Mouse (Mus musculus) spleen, adult 12 weeks (tissue): ENCODE results near the gene Tmem115.
A peak's percentile ranks its signal among the peaks of the same experiment; 100 is the strongest.

ENCODE experiments used
- DNase-seq: peaks from one replicate; pipeline ENCODE4 v3.0.0; 2022; ENCODE audit warnings: low spot score

The Tmem115 gene

DNA sequence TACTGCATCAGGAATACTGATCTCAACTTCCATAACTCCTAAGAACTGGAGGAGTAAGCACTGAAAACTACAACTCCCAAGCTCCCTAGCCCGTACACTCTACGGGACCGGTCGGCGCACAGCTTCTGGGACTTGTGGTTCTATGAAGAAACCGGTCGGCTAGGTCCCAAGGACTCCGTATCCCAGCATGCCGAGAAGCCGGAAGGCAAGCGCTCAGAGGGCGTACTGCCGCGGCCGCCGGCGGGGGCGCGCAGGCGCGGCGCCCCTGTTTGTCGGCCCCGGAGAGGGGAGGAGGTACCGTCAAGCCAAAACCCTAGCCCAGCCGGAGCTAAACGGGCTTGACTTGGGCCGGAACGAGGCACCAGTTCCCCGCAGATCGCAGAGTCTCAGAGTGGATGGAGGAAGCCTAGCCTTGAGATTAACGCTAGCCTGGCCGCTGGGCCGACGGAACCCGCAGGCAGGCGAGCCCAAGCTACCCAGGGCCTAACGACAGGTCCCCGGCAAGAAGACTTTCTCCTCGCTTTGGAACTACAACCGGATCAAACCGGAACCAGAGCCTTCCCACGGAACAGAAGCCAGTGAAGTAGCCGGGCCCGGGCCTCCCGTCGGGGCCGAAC is at the start of gene Tmem115:
Gene Tmem115 (plus strand): TSS at position 155 of the 617 bp plus-strand sequence.
- peak; percentile 78 for DNase-seq

DNA sequence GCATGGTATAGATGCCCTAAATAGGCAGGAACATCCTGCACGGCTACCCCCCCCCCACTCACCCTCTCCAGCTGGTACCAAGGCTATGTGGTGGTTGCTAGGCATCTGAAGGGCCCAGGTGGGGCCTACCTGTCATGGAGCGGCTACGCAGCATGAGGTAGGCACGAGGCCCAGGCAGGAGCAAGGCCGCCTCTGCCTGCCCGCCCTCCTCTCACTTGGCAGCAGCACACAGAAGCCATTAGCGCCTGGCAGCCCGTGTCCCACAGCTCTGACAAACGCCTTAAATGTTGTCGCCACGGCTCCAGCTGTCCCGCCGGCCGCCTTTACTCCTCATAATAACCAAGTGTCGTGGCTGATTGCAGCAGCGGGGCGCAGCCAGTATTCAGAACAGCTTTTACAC is 49.4 kb upstream of the Tmem115 start:
- no peak for DNase-seq

DNA sequence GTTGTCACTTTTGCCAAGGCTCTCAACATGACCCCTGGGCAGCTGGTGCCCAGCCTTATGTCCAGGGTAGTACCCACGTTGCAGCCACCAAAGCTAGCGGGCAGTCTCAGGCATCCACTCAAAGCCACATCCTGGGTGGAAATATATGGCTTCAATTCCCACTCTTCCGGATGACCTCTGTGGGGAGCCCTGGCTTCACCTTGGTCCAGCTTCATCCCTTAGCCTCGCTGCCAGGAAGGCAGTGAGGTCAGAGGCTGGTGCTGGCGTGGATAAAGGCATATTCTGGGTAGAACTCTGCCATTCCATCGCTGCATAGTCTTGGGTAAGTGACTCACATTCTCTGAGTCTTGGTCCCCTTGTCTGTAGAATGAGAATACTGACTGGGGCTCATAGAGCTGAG is 49.0 kb upstream of the Tmem115 start:
- DNase-seq = no peak

DNA sequence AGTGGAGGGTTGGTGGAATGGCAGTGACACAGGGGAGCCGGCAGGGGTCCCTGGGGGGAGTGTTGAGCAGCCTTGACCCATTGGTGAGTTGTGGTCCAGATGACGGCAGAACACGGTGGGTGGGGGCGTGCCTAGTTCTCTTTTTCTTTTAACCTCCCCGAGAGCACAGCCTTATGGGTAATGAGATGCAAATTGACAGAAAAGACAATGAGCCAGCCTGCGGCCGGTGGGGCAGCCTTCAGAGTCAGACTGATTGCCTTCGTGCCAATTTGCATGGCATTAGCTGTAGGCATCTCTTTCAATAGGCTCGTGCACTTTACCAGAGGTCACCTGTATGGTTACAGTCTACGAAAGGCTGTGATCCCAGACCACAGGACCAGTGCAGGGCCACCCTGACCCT is 47.7 kb upstream of the Tmem115 start:
- no peak for DNase-seq

DNA sequence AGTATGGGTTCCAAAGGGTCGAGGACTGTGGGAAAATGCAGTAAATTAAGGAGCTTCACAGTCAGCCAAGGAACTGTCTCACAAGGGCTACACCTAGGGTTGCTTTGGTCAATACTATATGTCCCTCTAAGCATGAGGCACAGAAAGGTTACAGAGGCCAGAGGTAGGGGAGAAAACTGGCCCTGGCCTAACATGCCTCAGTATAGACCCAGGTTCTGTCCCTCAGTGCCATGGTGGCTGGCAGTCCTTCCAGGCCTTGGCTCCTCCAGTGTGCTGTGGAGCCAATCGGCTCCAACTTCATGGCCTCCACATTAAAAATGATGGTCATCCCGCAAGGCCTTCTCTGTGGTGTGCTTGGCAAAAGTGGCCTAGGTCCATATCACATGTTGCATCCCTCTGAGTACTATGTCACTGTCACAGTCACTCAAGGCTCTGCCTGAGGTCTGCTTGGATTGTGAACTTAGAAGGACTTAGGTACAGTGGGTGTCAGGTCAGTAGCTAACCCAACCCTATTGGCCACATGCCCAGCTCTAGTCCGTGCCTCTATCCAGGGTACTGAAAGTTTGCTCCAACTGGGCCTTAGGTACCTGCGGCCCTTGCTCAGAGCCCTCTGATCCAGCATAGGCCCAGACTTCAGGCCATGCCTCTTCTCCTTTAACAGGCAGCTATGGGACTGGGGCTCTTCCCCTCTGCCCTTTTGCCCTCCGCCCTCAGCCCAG is 47.1 kb upstream of the Tmem115 start:
- DNase-seq = no peak

DNA sequence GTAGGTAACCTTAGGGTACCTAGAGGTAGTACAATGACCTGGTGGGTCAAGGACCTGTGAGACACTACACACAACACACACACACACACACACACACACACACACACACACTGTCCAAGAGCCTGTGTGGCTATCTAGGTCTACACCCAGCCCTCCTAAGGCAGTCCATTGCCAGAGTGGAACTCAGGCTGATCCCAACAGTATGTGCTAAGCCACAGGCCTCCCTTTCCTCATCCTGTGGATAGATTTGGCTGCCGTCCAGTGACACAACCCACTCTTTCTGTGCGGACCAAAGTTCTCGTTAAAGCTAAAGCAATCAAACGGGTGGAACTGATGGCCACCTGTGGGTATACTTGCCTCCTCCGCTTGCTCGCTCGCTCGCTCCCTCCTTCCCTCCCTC is 43.6 kb upstream of the Tmem115 start:
- DNase-seq = no peak

DNA sequence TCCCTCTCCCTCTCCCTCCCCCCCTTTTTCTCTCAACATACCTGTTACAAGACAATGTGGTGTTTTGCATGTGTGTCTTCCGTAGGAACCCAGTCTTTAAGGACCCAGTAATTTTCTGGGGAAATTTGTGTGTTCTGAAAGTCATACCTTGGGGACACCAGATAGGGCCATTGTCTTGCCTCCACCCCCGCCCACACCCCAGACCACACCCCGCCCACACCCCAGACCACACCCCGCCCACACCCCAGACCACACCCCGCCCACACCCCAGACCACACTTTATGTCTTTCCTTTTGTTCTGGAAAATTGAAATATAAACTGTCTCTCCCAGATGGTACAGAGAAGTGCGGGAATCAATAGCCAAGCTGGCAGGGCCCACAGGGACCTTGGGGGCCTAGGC is 43.1 kb upstream of the Tmem115 start:
- DNase-seq = no peak

DNA sequence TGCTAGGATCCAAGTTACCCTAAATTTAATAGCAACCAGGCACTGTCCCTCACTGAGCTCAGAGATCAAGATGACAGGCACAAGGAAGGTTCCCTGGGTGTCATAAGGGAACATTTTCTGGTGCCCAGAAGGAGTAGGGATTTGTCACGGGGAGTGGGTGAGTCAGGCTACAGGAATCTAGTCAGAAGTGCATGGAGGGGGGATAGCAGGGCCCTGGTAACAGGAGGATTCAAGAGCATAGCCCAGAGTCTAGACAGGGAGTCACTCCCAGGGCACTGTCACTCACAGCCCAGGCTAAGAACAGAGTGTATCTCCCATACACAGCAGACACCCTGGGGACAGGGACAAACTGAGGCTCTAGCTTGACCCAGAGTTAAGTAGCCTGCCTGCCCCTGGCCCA is 40.2 kb upstream of the Tmem115 start:
- DNase-seq = no peak

DNA sequence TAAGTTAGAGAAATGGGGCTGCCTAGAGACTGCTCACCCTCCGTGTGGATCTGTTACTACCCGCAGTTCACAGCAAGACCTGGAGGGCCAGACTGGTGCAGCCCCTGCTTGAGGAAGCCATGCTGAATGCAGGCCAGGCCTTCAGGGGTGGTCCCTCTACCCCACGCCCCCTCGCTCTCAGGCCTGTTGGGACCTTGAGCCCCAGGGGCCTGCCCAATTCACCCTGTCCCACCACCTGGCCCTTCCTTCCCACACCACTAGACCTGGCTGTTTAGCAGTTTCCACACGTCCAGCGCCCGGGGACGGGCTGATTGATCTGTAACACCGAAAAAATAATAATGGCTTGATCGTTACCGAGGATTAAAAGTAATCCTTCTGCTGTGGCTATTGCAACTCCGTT is 39.5 kb upstream of the Tmem115 start:
- DNase-seq = no peak

DNA sequence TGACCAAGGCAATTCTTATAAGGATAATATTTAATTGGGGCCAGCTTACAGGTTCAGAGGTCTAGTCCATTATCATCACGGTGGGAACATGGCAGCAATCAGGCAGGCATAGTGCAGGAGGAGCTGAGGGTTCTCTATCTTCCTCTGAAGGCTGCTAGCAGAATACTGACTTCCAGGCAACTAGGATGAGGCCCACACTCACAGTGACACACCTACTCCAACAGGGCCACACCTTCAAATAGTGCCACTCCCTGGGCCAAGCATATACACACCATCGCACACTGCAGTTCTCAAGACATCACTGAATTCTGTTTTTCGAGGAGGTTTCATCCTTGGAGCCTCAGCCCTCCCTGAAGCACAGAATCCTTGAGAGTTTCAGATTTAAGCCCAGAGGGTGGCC is 37.4 kb upstream of the Tmem115 start:
- no peak for DNase-seq

DNA sequence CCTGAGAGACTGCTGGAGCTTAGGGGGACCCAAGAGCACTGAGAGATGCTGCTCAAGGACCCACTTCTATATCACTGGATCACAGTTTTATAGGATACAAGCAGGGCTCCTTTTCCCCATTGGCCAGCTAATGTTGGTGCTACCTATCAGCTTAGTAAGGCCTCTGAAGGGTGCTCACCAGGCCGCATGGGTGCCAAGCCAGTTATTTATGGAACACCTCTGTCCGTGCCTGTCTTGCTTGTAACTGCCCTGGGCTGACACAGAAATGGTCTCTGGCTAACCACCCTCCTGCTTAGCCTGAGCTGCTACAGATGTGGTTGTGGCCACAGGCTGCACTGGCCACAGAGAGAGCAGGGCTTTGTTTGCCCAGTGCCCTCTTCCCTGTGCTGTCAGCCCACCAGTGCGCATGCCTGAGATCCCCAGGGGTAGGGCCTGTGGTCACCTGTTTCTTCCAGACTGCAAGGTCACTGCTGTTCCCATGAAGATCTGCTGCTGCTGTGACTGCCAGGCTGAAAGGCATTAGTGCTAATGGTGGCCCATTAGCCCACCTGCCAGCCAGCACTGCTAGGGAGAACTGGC is 32.9 kb upstream of the Tmem115 start:
- no peak for DNase-seq

DNA sequence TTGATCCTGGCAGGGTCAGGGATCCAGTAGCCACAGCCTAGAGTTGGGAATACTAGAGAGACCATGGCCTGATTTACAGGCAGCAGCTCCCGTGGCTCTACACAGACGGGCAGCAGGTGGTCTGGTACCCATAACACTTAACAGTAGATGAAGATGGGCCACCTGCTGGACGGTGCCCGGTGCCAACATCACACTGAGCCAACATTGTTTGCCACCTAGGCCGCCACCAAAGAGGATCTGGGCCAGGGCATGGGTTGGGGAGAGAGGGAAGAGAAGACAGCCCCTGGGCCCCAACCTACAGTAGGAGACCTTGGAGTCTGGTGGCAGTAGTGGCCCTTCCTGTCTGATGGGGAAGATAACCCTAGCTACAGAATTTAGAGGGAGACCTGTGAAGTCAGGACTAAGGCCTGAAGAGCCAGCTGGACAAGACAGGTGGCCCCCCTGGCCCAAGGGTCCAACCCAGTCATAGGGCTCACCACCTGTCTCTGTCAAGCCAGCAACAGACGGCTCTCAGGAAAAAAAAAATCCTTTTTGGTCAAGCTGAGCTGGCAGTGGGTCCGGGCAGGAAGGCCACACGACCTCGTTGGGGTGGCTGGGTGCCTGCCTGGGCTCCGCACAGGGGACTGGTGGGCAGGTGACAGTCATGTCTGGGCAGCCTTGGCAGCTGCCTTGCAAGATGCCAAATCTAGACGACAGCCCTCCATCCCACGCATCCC is 31.5 kb upstream of the Tmem115 start:
- DNase-seq = no peak

DNA sequence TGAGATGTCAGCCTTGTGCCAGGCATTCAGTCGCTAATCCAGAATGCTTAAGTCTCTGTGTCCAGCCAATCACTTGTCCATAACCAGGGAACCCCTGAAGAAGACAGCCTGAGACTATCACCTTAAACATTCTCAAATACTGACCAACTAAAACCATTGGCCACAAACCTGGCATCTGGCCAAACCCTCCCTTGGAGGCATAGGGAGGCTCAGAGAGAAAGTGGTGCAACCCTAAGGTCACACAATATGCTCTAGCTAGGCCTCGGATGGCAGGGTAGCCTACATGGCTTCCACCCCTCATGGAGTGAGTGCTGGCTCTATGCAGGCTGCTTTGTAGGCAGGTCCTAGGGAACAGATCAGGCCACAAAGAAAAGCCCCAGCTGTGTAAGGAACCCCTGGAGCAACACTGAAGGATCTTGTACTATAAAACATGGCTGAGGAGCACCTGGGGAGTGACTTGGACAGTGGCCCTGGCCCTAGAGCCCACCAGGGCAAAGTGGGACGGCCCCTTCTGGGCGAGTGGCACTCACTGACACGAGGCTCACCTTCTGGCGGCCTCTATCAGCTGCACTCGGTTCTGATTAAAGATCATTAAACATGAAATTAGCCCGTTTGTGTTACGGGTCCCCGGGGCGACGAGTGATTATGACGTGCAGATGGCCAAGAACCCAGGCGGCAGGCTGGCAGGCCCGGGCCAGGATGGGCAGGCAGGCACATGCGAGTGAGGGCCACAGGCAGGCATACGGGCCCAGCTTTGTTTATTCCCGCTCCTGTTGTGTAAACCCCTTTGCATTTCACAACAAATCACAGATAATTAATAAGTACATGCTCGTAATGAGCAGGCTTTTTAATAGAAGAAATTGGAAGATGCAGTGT is 28.8 kb upstream of the Tmem115 start:
- DNase-seq = no peak

DNA sequence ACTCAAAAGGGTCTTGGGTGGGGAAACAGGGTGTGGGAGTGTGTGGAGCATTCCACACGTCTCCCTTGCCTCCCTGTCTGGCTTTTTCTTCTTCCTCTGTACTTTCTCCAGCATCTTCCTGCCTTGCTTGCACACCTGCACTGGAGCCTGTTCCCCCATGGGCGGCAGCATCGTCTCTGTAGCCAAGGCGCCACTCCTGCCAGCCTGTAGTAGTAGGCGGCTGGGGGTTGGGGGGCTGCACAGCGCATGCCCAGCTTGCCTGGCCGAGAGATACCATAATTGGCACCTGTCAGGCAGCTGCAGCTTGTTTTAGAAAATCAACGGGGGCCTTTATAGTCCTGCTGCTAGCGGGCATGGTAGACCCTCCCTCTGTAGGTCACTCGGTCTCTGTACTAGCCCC is 25.5 kb upstream of the Tmem115 start:
- no peak for DNase-seq

DNA sequence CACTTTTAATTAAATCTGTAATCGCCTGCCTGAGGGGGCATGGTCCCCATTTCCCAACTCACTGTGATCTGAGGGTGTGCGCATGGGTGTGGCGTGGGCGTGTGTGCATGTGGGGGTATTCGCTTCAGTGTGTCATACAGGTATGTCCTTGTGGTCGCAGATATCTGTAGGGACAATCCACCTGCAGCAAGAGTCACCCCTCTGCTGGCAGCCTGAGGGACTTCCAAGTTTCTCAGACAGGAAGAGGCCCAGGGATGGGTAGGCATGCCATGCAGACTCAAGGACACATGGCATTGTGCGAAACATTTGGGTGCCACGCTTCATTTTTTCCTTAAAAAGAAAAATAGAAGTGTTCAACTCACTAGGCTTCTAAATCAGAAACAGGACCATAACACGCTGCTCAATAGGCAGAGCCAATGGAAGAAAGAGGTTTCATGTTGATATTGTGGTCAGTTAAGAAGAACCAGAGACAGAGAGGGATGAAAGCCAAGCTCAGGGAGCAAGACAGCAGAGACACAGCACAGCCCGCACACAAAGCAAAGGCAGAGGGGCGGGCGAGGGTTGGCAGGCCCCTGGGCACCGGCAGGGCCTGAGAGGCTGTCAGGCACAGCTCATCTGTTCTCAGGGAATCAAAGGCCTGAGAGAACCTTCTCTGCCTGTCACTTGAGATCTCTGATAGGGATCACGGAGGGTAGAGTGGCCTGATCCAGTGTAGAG is 23.2 kb upstream of the Tmem115 start:
- no peak for DNase-seq

DNA sequence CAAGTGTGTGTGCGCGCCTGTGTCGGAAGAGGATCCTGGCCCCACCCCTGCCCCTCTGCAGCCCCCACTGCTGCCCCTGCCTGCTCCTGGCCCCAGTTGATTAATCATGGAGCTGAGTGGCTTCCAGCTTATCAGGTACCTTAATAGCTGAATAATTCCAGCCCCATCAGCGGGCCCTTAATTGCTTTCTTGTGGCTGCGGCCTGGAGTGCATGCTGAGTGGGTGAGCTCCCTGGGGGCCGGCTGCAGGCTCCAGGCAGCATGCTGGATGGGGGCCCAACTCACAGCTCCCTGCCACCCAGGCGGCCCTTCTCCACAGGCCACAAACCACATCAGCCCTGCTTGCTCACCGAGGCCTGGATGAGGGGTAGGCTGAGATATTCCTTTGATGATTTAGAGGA is 22.3 kb upstream of the Tmem115 start:
- DNase-seq = no peak

DNA sequence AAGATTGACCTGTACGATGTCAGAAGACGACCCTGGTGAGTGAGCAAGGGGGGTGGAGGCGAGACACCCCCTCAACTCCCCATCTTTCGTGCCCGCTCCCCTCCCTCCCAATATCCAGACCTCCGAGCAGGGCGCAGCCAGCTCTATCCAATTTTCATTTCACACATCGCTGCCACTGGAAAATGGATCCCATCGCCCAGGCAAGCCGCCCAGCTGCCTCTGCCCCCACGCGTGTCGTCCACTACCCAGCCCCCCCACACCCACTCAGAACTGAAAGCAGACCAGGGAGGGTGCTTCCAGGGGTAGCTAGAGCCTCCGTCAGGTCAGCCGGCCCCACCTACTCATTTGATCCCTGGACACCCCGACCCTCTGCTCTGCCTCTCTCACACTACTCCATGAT is 21.4 kb upstream of the Tmem115 start:
- no peak for DNase-seq

DNA sequence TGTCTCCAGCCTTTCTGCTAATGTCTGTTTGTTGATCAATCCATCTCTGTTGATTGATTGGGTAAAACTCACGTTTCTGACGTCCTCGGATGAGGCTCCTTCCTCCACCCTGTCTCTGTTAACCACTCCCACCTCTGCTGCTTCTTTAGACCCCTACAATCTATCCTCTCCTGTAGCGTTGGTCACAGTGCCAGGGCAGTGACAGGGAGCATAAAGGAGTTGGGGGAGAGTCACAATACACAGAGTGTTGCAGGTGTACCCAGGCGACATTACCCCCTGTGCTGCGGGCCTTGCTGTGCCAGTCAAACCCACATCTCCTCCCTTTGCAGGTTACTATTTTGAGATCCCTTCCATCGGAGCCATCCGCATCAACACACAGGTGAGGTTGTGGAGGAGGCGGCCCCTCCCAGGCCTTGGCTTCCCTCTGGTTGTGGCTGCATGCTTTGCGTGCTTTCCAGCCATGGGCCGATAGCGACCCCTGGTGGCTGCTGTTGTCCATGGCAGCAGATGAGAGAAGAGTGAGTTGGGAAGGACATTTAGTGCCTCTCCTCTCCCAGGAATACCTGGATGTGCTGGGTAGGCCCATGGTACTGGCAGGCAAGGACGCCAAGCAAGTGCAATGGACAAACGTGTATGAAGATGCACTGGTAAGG is 19.3 kb upstream of the Tmem115 start:
- peak; percentile 58 for DNase-seq

DNA sequence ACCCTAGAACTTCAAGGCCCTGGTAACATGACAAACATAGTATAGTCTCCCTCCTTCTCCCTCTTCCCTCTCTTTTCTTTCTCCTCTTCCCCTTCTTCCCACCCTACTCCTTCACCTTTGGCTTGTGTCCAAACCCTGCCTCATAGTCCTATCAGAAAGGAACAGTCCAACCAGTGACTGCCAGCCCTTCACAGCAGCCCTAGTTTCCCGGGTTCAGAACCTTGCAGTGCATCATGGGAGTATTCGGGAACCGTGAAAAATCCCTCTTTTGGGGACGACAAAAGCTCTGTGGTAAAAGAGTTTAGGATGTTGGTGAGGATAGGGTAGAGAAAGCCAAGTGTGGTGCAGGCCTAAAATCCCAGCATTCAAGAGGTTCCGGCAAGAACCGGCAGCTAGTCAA is 13.4 kb upstream of the Tmem115 start:
- no peak for DNase-seq

DNA sequence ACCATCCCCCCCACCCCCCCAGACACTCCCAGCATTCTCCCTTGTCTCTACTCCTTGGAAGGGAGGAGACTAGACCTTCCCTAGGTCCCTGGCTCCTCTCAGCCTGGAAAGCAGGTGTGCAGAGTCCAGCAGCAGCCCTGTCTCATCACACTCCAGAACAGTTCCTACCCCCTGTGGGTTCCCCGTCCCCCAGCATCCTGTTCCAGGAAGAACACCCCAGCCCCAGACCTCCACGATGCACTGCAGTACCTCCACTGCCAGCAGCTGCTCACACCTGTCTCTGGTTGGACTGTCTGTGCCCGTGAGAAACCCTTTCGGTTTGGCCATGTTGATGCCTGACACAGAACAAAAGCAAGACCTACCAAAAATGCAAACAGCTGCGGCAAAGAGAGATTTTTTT is 12.6 kb upstream of the Tmem115 start:
- DNase-seq = no peak
